Mouse (Mus musculus): ENCODE results near the gene Secisbp2. TPM values are rescaled to one million over a fixed set of nuclear protein-coding genes. Genes with fewer than 3 reads are reported as not detected.

Secisbp2 gene
- total and polyA plus RNA-seq, 3 experiments = 23.2 to 28.8 (median 24.4) TPM

Other genes with a start within 250 kb of the Secisbp2 start
- 5.9 and 8.6 TPM in 2 replicates for gene S1pr3, start 243.1 kb upstream of the Secisbp2 start, total RNA-seq (2012; rRNA removed)
- gene S1pr3, start 243.1 kb upstream of the Secisbp2 start, total RNA-seq (2014; rRNA removed) = 6.6 and 7.5 TPM in 2 replicates
- gene S1pr3, start 243.1 kb upstream of the Secisbp2 start, polyA plus RNA-seq (2012; ENCODE audit: insufficient read length, low read depth) = 30.4 and 33.4 TPM in 2 replicates
- not detected in 2 replicates for gene Shc3, start 82.3 kb upstream of the Secisbp2 start, total RNA-seq (2012; rRNA removed)
- 0.15 TPM in 1 of 2 replicates, not detected in the other for gene Shc3, start 82.3 kb upstream of the Secisbp2 start, total RNA-seq (2014; rRNA removed)
- 0.26 and 0.40 TPM in 2 replicates for gene Shc3, start 82.3 kb upstream of the Secisbp2 start, polyA plus RNA-seq (2012; ENCODE audit: insufficient read length, low read depth)
- 142 and 192 TPM in 2 replicates for gene Cks2, start 6.5 kb upstream of the Secisbp2 start, total RNA-seq (2012; rRNA removed)
- 465 and 486 TPM in 2 replicates for gene Cks2, start 6.5 kb upstream of the Secisbp2 start, total RNA-seq (2014; rRNA removed)
- gene Cks2, start 6.5 kb upstream of the Secisbp2 start, polyA plus RNA-seq (2012; ENCODE audit: insufficient read length, low read depth) = 143 and 154 TPM in 2 replicates
- 16.7 and 17.8 TPM in 2 replicates for gene Sema4d, start 142.1 kb downstream of the Secisbp2 start, total RNA-seq (2012; rRNA removed)
- gene Sema4d, start 142.1 kb downstream of the Secisbp2 start, total RNA-seq (2014; rRNA removed) = 9.8 and 12.8 TPM in 2 replicates
- gene Sema4d, start 142.1 kb downstream of the Secisbp2 start, polyA plus RNA-seq (2012; ENCODE audit: insufficient read length, low read depth) = 57.6 and 67.1 TPM in 2 replicates
- 1.2 and 2.7 TPM in 2 replicates for gene Gadd45g, start 195.0 kb downstream of the Secisbp2 start, total RNA-seq (2012; rRNA removed)
- gene Gadd45g, start 195.0 kb downstream of the Secisbp2 start, total RNA-seq (2014; rRNA removed) = 2.5 and 3.1 TPM in 2 replicates
- 2.9 and 3.6 TPM in 2 replicates for gene Gadd45g, start 195.0 kb downstream of the Secisbp2 start, polyA plus RNA-seq (2012; ENCODE audit: insufficient read length, low read depth)

Measured in CH12.LX (cell line).